Mouse (Mus musculus) heart, postnatal 36 days (tissue): Measurements from ENCODE around the gene Mia. TPM values are rescaled to one million over a fixed set of nuclear protein-coding genes. Genes with fewer than 3 reads are reported as not detected.

Source experiments
- DNase-seq, 2 experiments: peaks; one replicate each; pipeline ENCODE4 v3.0.0; 2021 to 2022
- intact Hi-C: fragments of 180-260 bp; cut with DNase I; formaldehyde crosslinking; loops from one replicate; pipeline ENCODE4 v1.15.1; 2025
- total RNA-seq, 2 experiments: library from RNA; stranded (reverse); gene quantifications; 2 replicates each; pipeline ENCODE4 v1.2.3; 2021

Gene Mia
- total RNA-seq, result not detected

DNA sequence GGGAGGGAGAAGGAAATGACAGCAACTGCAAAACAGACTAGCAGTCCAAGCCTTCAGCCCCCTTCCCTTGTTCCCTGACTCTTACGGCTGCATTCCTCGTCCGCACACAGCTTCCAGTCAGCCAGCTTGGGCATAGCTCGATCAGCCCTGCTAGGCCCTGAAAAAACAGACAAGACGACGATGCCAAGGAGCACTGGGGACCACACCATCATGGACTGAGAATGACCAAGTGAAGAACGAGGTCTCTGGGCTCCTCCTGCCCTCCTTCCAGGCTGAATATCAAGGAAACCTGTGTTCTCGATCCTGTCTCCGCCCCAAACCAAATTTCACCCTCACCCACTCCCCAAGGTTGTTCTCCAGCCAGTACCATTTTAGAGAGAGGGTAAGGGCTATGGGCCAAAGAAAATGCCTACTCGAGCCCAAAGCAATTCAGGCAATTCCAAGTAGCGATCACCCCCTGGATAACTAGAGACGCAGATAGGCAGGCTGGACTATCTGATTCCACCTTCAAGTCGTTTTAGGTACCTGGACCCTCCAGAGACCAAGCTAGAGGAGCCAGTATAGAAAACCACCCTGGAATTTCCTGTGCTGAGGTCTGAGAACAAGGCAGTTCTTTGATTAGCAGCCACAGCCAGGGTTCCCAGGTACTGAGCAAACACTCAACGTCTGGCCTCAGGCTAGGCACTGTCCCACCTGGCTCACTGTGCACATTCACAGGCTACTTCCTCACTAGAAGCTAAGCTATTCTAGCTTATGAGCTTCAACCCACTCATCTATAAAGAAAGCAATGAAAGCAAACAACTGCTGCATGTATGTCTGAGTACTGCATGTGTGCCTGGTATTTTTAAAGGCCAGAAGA, at the start of gene Mia, which contains the start of gene Gm21983:
TSS of gene Mia (minus strand) at position 321 of the 859 bp plus-strand sequence.
TSS of gene Gm21983 (minus strand) at position 250 of the 859 bp plus-strand sequence.
- intact Hi-C loops, result loop anchor here (1.0 kb wide), 1 partner anchor 11 kb away; no protein-coding TSS in a partner anchor
- no peak for DNase-seq

DNA sequence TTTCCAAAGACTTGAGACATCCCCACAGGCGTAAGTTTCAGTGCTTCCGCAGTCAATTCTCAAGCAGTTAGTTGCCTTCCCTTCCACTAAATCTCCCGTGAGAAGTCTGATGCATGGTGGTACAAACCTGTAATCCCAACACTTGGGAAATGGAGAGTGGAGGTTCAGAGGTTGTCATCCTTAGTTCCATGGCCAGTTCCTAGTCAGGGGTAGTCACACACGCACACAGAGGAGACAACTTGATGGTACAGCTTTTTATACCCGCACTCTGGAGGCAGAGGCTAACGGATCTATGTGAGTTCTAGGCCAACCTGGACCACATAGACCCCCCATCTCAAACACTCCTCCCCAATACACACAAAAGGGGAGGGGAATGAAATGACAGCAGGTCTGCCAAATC, 47.9 kb upstream of the Mia start:
- intact Hi-C loops, result no loop called here
- no peak for DNase-seq

DNA sequence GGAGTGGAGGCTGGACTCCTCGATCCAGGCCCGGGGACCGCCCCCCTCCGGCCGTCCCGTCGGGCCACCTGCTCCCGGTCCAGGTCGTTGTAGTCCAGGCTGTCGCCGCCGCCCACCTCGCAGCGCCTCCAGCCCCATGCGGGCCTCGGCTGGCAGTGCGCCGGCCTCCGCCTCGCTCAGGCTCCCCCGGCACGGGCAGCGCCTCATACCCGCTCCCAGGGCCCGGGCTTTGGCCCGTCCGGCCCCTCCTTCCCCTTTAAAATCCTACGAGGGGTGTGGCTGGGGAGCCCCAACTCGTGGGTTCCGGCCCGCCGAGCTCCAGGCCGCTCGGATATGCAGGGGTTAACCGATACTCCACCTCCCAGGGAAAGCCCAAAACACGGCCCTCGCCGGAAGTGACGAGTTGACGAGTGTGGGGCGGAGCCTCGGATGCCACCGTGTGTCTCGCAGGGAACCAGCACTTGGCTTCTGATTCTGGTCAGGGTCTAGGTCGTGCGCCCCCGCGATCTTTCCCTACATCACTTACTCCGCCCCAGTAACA, 47.4 kb upstream of the Mia start, which contains the start of gene Itpkc:
TSS of gene Itpkc (minus strand) at position 381 of the 541 bp plus-strand sequence.
- DNase-seq, result peak; percentile 88 to 91
- intact Hi-C loops, result no loop called here

DNA sequence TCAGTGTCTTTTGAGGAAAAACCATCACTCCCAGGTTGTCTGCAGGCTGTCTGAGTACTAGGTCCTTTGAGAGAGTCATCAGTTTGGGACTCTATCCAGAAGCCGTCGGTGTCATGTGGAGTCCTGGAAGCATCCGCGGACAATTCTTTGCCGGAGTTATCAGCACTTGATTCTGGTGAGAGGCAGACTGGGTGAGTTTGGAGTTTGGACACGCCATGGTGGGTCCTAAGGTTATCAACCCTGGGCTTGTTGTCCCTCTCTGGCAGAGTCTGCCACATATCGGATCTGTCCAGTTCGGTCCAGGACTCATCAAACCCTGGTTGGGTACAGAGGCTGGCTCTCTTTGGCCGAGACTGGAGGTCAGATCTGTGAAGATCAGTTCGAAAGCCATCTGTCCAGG, 46.7 kb upstream of the Mia start:
- intact Hi-C loops, result loop anchor here (2.0 kb wide), 1 partner anchor 31 kb away; the partner anchor contains the start of gene Snrpa
- peak in 1 of 2 experiments; percentile 17 for DNase-seq

DNA sequence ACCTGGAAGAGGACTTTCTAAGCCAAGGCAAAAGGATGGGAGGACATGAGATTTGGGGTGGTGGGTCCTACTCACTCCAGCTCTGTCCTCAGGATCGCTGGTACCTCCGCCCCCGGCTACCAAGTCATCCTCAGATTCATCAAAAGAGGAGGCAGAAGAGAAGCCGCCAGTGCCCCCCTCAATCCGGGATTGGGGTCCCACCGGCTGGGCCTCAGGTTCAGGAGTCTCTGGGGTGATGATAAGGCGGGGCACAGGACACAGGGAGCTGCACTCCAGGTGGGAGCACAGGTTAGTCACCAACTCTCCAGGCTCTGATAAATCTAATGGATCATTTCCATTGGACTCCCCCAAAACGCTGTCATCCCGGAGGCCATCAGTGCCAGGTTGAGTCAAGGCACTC, 46.3 kb upstream of the Mia start:
- intact Hi-C loops, result loop anchor here (2.0 kb wide), 1 partner anchor 30 kb away; the partner anchor contains the start of gene Snrpa

DNA sequence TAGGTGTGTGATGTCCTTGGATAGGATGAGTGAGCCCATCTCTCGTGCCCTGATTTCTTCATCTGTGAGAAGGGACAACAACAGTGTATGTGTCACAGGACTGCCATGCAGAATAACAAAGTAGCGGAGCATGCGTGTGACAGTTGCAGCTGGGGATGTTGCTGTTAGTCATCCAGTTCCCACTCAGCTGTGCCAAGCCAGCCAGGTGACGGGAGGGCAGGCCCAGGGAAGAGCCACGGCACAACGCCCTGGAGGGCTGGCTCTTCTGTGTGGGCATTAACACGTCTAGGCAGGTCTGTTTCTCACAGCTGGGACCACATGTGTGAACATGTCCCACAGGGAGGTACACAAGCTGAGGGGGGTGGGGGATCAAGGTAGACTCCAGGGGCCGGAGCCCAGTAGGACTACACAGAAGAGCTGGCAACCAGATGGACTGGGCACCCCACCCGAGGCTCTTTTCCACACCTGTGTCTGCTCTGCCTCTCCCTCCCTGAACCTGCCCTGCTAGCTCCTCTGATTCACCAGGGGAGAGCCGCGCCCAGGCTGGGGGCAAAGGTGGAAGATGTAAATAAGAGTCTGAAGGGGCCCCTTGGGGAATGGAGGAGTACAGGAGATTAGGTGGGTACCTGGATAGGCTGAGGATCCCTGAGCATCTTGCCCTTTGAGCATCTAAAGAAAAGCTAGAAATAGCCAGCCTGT, 44.1 kb upstream of the Mia start:
- intact Hi-C loops, result no loop called here
- peak in 1 of 2 experiments; percentile 22 for DNase-seq

More for the DNA sequence above, 46.3 kb upstream of the Mia start:
- DNase-seq, result no peak

DNA sequence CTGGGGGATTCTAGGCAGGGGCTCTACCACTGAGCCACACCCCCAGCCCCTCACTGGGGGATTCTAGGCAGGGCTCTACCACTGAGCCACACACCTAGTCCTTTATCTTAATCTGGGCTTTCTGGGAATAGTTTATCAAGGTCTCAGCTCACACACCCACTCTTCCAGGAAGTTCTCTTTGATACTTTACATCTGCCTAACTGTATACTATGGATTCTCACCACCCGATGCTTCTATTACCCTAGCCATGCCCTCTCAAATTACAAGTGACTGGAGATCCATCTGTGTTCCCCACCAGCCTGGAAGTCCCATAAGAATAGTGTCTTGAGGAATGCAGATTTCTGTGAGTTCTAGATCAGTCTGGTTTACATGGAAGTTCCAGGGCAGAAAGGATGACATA, 41.6 kb upstream of the Mia start:
- DNase-seq, result no peak
- intact Hi-C loops, result no loop called here

DNA sequence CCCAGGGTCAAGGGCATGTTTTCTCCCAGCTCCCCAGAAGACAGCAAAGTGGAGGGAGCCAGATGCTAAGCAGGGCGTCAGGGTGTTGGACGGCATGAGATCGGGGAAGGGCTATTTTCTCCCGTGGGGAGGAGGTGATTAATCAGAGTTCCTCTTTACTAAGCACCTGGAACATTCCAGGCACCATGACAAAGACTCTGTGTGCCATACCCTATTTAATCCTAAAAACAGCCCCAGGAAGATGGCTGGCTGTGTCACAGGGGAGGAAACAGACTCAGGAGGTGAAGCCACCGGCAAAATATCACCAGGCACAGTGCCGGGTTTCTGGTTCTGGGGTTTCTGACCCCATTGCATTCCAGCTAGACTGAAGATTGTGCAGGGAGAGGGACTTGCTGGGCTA, 41.0 kb upstream of the Mia start:
- DNase-seq, result no peak

DNA sequence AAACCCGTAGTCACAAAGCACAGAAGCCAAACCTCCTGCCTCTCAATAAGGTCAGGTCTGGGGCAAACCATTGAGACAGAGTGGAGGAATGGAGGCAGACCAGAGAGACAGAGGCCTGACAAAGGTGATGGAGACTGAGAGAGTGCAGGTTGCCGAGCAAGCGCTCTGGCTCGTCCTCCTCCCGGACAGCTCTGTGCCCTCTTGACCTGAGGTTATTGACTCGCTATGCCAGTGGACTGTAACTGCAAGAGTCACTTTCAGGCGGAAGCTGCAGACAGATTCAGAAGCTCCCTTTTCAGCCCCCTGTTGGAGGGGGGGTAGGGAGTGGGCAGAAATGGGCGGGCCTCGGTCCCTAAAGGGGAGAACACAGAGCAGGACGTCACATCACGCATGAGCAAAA, 39.0 kb upstream of the Mia start:
- no peak for DNase-seq
- intact Hi-C loops, result no loop called here

More for the DNA sequence above, 41.0 kb upstream of the Mia start:
- intact Hi-C loops, result no loop called here

DNA sequence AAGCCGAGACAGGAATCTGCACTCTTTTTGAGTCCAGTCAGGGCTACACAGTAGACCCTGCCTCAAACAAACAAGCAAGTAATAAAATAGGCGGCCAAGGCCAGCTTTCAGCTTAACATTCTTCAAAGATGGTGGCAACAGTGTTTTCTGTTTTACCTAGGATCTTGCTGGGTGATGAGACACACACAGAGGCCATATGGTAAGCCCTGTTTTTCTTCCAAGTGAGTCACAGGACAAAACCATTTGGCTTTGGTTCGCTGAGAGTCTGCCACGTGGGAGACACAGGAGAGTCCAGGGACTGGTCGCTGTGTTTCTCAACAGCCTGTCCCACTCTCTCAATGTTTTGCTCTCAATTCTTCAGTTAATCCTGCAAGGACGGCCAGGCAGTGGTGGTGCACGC, 37.6 kb upstream of the Mia start:
- intact Hi-C loops, result no loop called here
- DNase-seq, result no peak

DNA sequence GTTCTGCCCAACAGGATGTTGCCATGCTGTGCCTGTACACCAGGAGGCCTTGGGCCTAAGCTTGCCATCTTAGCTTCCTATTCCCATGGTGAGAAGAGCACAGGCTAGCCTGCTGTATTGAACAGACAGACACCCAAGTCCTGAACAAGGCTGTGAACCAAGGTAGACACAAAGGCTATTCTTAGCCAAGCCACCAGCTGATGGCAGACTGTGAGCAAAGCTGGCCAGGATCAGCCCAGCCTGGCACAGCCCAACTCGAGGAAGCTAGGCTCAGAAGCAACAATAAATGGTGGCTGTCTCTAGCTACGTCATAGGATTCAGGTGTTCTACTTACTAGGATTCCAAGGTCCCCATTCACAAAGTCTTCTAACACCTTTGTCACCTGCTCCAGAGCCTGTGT, 31.7 kb upstream of the Mia start:
- intact Hi-C loops, result no loop called here
- DNase-seq, result no peak

DNA sequence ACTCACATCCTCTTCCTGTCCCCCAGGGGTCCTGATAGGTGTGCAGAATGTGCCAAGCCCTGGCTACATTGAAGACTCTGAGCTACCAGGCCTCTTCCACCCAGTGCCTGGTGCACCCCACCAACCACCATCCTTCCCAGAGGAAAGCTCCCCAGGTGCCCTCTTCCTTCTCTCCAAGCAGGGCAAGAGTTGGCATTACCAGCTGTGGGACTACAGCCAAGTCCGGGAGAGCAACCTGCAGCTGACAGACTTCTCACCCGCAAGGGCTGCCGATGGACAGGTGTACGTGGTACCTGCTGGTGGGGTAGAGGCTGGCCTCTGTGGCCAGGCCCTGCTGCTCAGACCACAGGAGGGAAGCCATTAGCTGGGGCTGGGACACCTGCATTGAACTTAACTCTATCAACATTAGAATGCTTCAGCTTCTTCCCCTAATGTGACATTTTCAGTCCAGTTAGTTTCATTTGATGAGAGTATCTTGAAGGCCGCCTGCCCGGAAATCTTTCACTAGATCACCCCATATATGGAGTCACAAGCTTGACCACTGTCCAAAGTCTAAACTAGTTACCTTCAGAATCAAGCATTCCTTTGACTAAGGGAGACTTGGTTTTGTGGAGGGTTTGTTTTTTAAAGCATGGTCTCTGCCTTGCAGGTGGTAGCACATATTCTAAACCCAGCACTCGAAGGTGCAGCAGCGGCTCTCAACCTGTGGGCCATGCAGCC, 22.9 kb upstream of the Mia start:
- DNase-seq, result no peak
- intact Hi-C loops, result no loop called here

DNA sequence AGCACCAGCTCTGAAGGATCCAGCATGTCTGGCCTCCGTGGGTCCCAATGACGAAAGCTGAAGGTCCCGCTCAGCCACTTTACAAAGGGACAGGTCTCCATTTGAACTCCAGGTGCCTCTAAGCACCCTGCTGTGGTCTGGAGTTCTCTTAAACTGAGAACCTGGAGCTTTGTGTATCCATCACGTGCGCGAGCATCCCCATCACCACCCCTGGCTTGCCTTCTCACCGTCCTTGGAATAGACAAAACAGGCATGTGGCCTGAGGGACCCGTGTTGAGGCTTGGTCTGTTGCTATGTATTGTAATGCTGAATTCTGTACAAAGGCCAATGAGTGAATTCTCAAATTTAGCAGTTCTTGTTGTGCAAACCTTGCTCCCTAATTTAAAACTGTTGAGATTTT, 17.8 kb upstream of the Mia start:
- no peak for DNase-seq
- intact Hi-C loops, result no loop called here

DNA sequence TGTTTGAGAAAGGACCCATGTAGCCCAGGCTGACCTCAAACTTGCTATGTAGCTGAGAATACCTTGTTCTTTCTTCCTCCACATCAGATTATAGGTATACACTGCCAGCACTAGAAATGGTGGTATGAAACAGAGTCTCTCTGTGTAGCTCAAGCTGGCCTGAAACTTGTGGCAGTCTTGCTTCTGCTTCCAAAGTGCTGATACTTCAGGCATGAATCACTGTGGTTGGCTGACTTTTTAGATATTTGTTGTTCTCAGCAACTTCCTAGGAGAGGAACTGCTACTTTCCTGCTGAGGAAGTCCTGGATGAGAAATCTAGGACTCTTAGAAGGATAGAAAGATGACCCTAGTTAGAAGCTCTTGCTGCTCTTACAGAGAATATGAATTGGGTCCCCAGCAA, 17.4 kb upstream of the Mia start:
- intact Hi-C loops, result no loop called here
- no peak for DNase-seq

DNA sequence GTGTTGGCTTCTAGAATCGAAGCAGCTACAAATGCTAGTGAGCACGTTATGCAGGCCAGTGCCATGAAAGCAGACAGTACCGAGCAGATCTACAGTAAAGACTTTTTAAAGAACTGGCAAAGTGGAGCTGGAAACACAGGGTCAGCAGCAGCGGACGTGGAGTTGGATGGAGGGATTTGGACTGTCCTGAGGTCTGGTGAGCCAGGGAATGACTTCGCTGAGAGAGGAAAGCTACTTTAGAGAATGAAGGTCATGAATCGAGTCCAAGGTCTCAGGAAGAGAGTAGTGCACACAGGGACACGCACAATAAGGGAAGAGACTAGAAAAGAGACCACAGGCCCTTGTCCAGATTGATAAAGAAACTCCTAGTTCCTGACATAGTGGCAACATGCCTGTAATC, 16.7 kb upstream of the Mia start:
- intact Hi-C loops, result loop anchor here (2.0 kb wide), 1 partner anchor 29 kb away; no protein-coding TSS in a partner anchor

DNA sequence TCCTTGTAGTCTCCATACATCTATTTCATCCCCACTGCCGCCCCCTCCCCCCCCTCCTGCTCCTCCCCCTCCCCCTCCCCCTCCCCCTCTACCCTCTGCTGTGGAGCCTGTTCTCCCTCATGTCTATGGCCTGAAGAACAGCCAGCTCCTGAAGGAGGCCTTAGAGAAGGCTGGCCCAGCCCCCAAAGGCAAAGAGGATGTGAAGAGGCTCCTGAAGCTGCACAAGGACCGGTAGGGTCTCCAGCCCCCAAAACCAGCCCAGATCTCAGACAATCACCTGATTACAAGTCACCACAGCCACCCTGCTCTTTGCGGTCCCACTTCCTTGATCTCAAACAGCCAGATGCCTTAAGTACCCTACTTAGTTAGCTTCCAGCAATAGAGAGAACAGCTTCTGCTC, 16.2 kb upstream of the Mia start:
- intact Hi-C loops, result loop anchor here (2.0 kb wide), 1 partner anchor 30 kb away; no protein-coding TSS in a partner anchor
- no peak for DNase-seq

More for the DNA sequence above, 16.7 kb upstream of the Mia start:
- no peak for DNase-seq

DNA sequence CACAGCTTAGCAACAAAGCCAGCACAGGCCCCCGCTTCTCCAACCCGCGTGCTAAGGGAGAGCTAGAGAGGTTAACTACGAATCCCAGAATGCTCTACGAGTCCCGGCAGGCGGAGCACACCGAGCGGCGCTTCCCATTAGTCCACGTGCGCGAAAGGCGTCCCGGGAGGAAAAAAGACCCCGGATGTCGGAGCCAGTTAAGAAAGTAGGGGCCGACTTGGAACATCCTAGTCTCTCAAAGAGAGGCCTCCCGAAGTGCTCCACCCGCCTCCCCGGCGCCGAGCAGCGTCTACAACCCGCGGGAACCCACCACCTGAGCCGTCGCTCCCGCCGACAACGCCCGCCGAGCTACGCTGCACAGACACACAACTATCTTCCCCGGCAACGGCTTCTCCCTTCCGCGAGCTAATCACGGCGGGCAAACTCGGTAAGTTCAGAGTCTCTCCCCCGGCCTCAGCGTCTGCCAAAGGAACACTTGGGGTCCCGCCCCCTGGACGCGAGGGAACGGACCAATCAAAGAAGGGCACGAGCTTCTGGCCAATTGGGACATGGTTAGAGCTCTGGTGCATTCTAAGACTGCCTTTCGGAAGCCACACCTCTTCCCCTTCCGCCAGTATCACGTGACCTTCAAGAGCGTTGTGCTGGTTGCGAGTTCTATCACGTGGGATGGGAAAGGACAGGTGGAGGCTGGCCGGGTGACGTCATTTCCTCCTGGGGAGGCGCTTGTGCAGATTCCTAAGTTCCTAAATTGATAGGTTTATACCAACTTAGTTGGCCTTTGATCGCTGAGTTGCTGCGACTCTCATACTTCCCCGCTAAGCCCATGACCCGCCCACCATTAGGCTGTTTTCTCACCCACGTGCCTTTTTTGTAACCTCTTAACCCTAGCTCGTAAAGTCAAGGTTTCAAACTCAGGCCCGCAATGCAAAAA, 15.0 kb upstream of the Mia start, which contains the start of the genes BC024978 and Snrpa:
TSS of gene BC024978 (plus strand) at position 101 of the 931 bp plus-strand sequence.
TSS of gene Snrpa (minus strand) at position 591 of the 931 bp plus-strand sequence.
- peak; percentile 91 to 92 for DNase-seq
- intact Hi-C loops, result loop anchor here (1.0 to 2.0 kb wide), 4 partner anchors 17 to 37 kb away; partner anchors contain the start of gene Egln2

DNA sequence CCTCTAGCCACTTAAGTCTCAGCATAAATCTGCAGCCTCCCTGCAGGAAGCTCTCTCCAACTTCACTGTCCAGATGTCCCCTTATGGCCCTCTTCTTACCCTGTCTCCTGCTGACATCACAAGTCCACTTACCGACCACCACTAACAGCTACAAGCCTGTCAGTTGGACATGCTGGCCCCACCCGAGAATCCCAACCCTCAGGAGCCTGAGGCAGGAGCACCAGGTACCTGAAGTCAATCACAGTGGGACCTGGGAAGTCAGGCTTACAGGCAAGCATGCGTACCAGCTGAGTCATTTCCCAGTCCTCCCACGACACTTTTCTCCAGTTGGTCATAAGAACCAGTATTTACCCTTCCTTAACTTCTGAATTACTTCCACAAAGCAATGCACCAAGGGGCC, 12.8 kb upstream of the Mia start:
- no peak for DNase-seq
- intact Hi-C loops, result loop anchor here (2.0 kb wide), 2 partner anchors 27 to 35 kb away; partner anchors contain the start of gene Egln2

DNA sequence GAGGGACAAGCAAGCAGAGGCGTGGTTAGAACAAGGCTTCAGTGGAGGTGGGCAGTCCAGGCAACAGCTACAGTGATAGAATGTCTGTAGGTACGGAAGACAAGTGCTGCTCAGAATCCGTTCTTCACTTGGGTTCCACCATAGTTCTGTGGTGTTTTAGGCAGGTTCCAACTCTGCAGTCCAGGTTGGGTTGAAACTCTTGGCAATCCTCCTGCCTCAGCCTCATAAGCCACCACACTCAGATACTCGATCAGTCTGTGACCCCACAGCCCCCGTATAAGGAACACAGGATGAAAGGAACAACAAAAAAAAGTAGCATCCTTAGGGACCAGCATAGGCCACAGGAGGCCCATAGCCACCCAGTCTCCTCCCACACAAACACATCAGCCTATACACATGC, 11.5 kb upstream of the Mia start:
- intact Hi-C loops, result loop anchor here (1.0 kb wide), 1 partner anchor 12 kb away; no protein-coding TSS in a partner anchor
- no peak for DNase-seq
